Mouse (Mus musculus) MEL-GATA-1-ER (cell line): ENCODE results near the gene D10Jhu81e.
"Not testable (repeated sequence)": the region's sequence is repeated elsewhere in the genome, so short reads cannot be mapped to it uniquely, and the experiment has no call there.

Experiments
- DNase-seq: peaks from one replicate; pipeline ENCODE4 v3.0.0-alpha.2; 2012; ENCODE audit warnings: low read depth; ENCODE audit errors: extremely low read depth

Gene D10Jhu81e

GRCm38 (mm10) chr10:78169281-78170042 lies at the start of gene D10Jhu81e:
Gene D10Jhu81e (minus strand): TSS chr10:78169782.
- DNase-seq, result peak; percentile 83

GRCm38 (mm10) chr10:78218576-78218975 lies 49.0 kb upstream of the D10Jhu81e start:
- no peak for DNase-seq

- no peak for DNase-seq
These were observed 46.9 kb upstream of the D10Jhu81e start for GRCm38 (mm10) chr10:78216376-78217083.

- no peak for DNase-seq
These were observed 44.8 kb upstream of the D10Jhu81e start for GRCm38 (mm10) chr10:78214371-78214770.

GRCm38 (mm10) chr10:78211311-78211710 lies 41.7 kb upstream of the D10Jhu81e start:
- no peak for DNase-seq

GRCm38 (mm10) chr10:78201182-78201581 lies 31.6 kb upstream of the D10Jhu81e start:
- DNase-seq, result no peak

GRCm38 (mm10) chr10:78192933-78193332 lies 23.4 kb upstream of the D10Jhu81e start:
- DNase-seq, result no peak

- not testable (repeated sequence) for DNase-seq
These were observed 16.5 kb upstream of the D10Jhu81e start for GRCm38 (mm10) chr10:78186076-78186475.

GRCm38 (mm10) chr10:78185381-78185725 lies 15.8 kb upstream of the D10Jhu81e start:
- no peak for DNase-seq

- DNase-seq, result peak; percentile 83
These were observed 15.2 kb upstream of the D10Jhu81e start, which contains the start of gene Pwp2 for GRCm38 (mm10) chr10:78184531-78185380. Gene Pwp2 (minus strand): TSS chr10:78185149.

- no peak for DNase-seq
These were observed 14.0 kb upstream of the D10Jhu81e start for GRCm38 (mm10) chr10:78183577-78183976.

GRCm38 (mm10) chr10:78182321-78182720 lies 12.7 kb upstream of the D10Jhu81e start:
- DNase-seq, result no peak

GRCm38 (mm10) chr10:78174474-78174873 lies 4.9 kb upstream of the D10Jhu81e start:
- DNase-seq, result no peak

- DNase-seq, result no peak
These were observed 2.0 kb upstream of the D10Jhu81e start for GRCm38 (mm10) chr10:78171581-78171980.

GRCm38 (mm10) chr10:78171057-78171456 lies 1.5 kb upstream of the D10Jhu81e start:
- DNase-seq, result no peak

- DNase-seq, result no peak
These were observed 863 bp upstream of the D10Jhu81e start for GRCm38 (mm10) chr10:78170445-78170844.

- DNase-seq, result no peak
These were observed 790 bp downstream of the D10Jhu81e start for GRCm38 (mm10) chr10:78168792-78169191.

GRCm38 (mm10) chr10:78167775-78168174 lies 1.8 kb downstream of the D10Jhu81e start:
- no peak for DNase-seq

- no peak for DNase-seq
These were observed 2.2 kb downstream of the D10Jhu81e start for GRCm38 (mm10) chr10:78167333-78167732.

GRCm38 (mm10) chr10:78165256-78166005 lies 4.2 kb downstream of the D10Jhu81e start:
- no peak for DNase-seq

GRCm38 (mm10) chr10:78164786-78165185 lies 4.8 kb downstream of the D10Jhu81e start:
- DNase-seq, result no peak
